Mouse (Mus musculus) small intestine, adult 2 months (tissue): ENCODE measurements around the gene Tmem121b.

Source experiments
- CTCF ChIP-seq: fragments of 200-500 bp; IDR thresholded peaks from 2 replicates; pipeline ENCODE4 v1.5.1; 2012; ENCODE audit warnings: low read depth, mild to moderate bottlenecking, control low read depth, inconsistent platforms, low read length, moderate library complexity, mixed read lengths; ENCODE audit not compliant: insufficient replicate concordance, insufficient read length; ENCODE audit errors: extremely low read depth
- POLR2A ChIP-seq: fragments of 200-500 bp; IDR thresholded peaks from 2 replicates; pipeline ENCODE4 v1.6.1; 2012; ENCODE audit warnings: low read depth, mild to moderate bottlenecking, control low read depth, inconsistent platforms, low read length, moderate library complexity

DNA sequence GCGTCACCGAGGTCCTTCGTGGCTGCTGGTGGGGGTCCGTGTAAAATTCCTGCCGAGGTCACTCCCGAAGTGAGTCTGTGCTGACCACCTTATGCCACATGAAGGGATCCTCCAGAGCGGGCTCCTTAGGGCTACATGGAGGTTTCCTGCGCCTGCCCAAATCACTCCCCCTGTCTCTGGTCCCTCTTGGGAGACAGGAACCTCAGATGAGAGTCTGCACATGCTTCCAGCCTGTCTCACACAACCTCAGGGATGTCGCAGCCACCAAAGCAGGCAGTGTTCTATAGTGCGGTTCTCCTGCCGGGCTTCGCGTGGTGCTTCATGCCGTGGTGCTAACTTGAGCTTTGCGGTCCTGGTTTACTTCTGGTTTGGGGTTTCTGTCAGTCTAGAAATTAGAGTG, 32.4 kb downstream of the Tmem121b start:
- no peak for TF ChIP-seq CTCF
- no peak for TF ChIP-seq POLR2A
